Mouse (Mus musculus) erythroblast, embryonic 14.5 days (primary cell): Measurements from ENCODE around the gene Rd3.

Experiments
- GATA1 ChIP-seq: IDR thresholded peaks from 2 replicates; pipeline ENCODE4 v1.6.1; 2012; ENCODE audit warnings: low read length, inconsistent platforms, mixed read lengths
- TAL1 ChIP-seq: IDR thresholded peaks from 3 replicates; pipeline ENCODE4 v1.6.1; 2012; ENCODE audit warnings: low read length, inconsistent platforms, mixed read lengths

GRCm38 (mm10) chr1:191948600-191948999 lies 28.6 kb upstream of the Rd3 start:
- TF ChIP-seq TAL1 (no peak), GATA1 (no peak)
